Mouse (Mus musculus): ENCODE data around the gene Apool. TPM values are rescaled to one million over a fixed set of nuclear protein-coding genes. Genes with fewer than 3 reads are reported as not detected.

The Apool gene
- polyA plus RNA-seq (2017; shearing (Covaris generic)): 10 to 100 TPM; 31.7 to 41.1 (median 33.4) TPM

- peak; percentile 95 for ATAC-seq
These were observed at the start of gene Apool for GRCm38 (mm10) chrX:112310804-112311530. TSS of gene Apool (plus strand) at chrX:112311334.

GRCm38 (mm10) chrX:112273550-112273949, 37.6 kb upstream of the Apool start:
- no peak for ATAC-seq

GRCm38 (mm10) chrX:112311531-112311887, 375 bp downstream of the Apool start:
- peak; percentile 53 for ATAC-seq

GRCm38 (mm10) chrX:112312094-112312493, 960 bp downstream of the Apool start:
- no peak for ATAC-seq

GRCm38 (mm10) chrX:112320273-112320672, 9.1 kb downstream of the Apool start:
- no peak for ATAC-seq

GRCm38 (mm10) chrX:112339486-112339885, 28.4 kb downstream of the Apool start:
- ATAC-seq: no peak

- ATAC-seq: no peak
These were observed 36.6 kb downstream of the Apool start for GRCm38 (mm10) chrX:112347467-112348394.

- ATAC-seq: no peak
These were observed 37.3 kb downstream of the Apool start for GRCm38 (mm10) chrX:112348395-112348791.

- ATAC-seq: no peak
These were observed 57.3 kb downstream of the Apool start for GRCm38 (mm10) chrX:112368426-112368825.

- peak; percentile 91 for ATAC-seq
These were observed 59.7 kb downstream of the Apool start for GRCm38 (mm10) chrX:112370577-112371410.

GRCm38 (mm10) chrX:112406679-112407078, 95.5 kb downstream of the Apool start, which contains the start of gene Satl1:
TSS of gene Satl1 (minus strand) at chrX:112406779.
- no peak for ATAC-seq

- no peak for ATAC-seq
These were observed 101.2 kb downstream of the Apool start for GRCm38 (mm10) chrX:112412309-112412708.

Other genes starting within 250 kb of the Apool start
- not detected for gene 4933403O08Rik, start 72.3 kb upstream of the Apool start, polyA plus RNA-seq (2017; shearing (Covaris generic))
- gene Satl1, start 95.4 kb downstream of the Apool start, polyA plus RNA-seq (2017; shearing (Covaris generic)): under 1 TPM in 1 of 3 experiments, not detected in 2; 0.25 TPM
- gene 2010106E10Rik, start 183.9 kb downstream of the Apool start, polyA plus RNA-seq (2017; shearing (Covaris generic)): not detected